Mouse (Mus musculus) intestine, embryonic 14.5 days (tissue): ENCODE data around the gene Cdkl5. TPM values are rescaled to one million over a fixed set of nuclear protein-coding genes. Genes with fewer than 3 reads are reported as not detected.

Experiments
- ATAC-seq: fragments of 200-750 bp; cut with Nextera tagmentation; replicated peaks from 2 replicates; pipeline ENCODE4 v1.8.0; 2017; ENCODE audit warnings: low read depth, moderate number of reproducible peaks, moderate TSS enrichment, moderate library complexity; ENCODE audit not compliant: low FRiP score, low TSS enrichment
- DNase-seq: peaks from one replicate; pipeline ENCODE4 v3.0.0-alpha.2; 2018; ENCODE audit warnings: low spot score
- H3K27ac ChIP-seq: fragments of 300-500 bp; sonication (generic); 2 replicates; pipeline ENCODE4 v1.5.1; 2014; ENCODE audit warnings: low read depth, mild to moderate bottlenecking, control low read depth
- H3K27me3 ChIP-seq: fragments of 300-500 bp; sonication (generic); replicated peaks from 2 replicates; pipeline ENCODE4 v1.6.1; 2014; ENCODE audit warnings: low read length, control low read depth; ENCODE audit not compliant: control insufficient read depth, insufficient read depth
- H3K36me3 ChIP-seq: fragments of 300-500 bp; sonication (generic); 2 replicates; pipeline ENCODE4 v1.6.1; 2014; ENCODE audit warnings: low read length, control low read depth; ENCODE audit not compliant: control insufficient read depth, insufficient read depth
- H3K4me1 ChIP-seq: fragments of 300-500 bp; sonication (generic); replicated peaks from 2 replicates; pipeline ENCODE4 v1.6.1; 2014; ENCODE audit warnings: low read length, control low read depth, mixed read lengths; ENCODE audit not compliant: control insufficient read depth, insufficient read depth
- H3K4me2 ChIP-seq: fragments of 300-500 bp; sonication (generic); 2 replicates; pipeline ENCODE4 v1.6.1; 2014; ENCODE audit warnings: low read length
- H3K4me3 ChIP-seq: fragments of 300-500 bp; sonication (generic); 2 replicates; pipeline ENCODE4 v1.5.1; 2014; ENCODE audit warnings: low read depth, low read length, control low read depth, mixed read lengths
- H3K9ac ChIP-seq: fragments of 300-500 bp; sonication (generic); 2 replicates; pipeline ENCODE4 v1.6.1; 2014; ENCODE audit warnings: mild to moderate bottlenecking, low read length
- H3K9me3 ChIP-seq: fragments of 300-500 bp; sonication (generic); 2 replicates; pipeline ENCODE4 v1.6.1; 2016; ENCODE audit warnings: low read length, control low read depth; ENCODE audit not compliant: control insufficient read depth
- WGBS: fragments of 180-500 bp; shearing (Covaris S2); extraction: QIAGEN DNeasy Blood & Tissue Kit; methylation state at CpG from one replicate; pipeline ENCODE4 v1.1.7; 2014; 5-methylcytosine and 5-hydroxymethylcytosine counted together
- polyA plus RNA-seq: library from polyadenylated mRNA; unstranded; fragments of >200 nt; fragmentation: Nextera tagmentation; extraction: Ambion mirVana; gene quantifications from 2 replicates; pipeline ENCODE4 v1.2.1, GENCODE M21; 2014

The Cdkl5 gene
- polyA plus RNA-seq, 1 experiment from 2014 or later = 2.6 TPM

- DNase-seq = no peak
- Histone ChIP-seq H3K4me2 (no peak overlapping the region), H3K4me1 (no peaks in the 10 kb centered on the region), H3K9ac (no peak overlapping the region), H3K36me3 (no peaks in the 10 kb centered on the region), H3K27me3 (no peaks in the 10 kb centered on the region), H3K27ac (no peak overlapping the region), H3K4me3 (no peak overlapping the region), H3K9me3 (no peaks in the 10 kb centered on the region)
- WGBS = 50% methylated on average over 1 of the region's 1 CpGs
- ATAC-seq = no peak
Observed at GRCm38 (mm10) chrX:160748653-160749052, 245.9 kb downstream of the Cdkl5 start.

GRCm38 (mm10) chrX:160745399-160745798, 249.1 kb downstream of the Cdkl5 start:
- ATAC-seq = no peak
- DNase-seq = no peak
- H3K4me1 ChIP-seq = no peaks in the 10 kb centered on the region
- no peak overlapping the region for H3K27ac ChIP-seq
- H3K9ac ChIP-seq = no peak overlapping the region
- no peaks in the 10 kb centered on the region for H3K27me3 ChIP-seq
- H3K9me3 ChIP-seq = no peaks in the 10 kb centered on the region
- H3K4me2 ChIP-seq = no peak overlapping the region
- WGBS = 81% methylated on average over 1 of the region's 1 CpGs
- H3K4me3 ChIP-seq = no peak overlapping the region
- H3K36me3 ChIP-seq = no peaks in the 10 kb centered on the region

- Histone ChIP-seq H3K27ac (no peak within 1 kb of the TSS), H3K36me3 (no peaks in the 10 kb centered on the region), H3K9me3 (no peaks in the 10 kb centered on the region), H3K9ac (no peak within 1 kb of the TSS), H3K4me3 (no peak within 1 kb of the TSS), H3K4me1 (no peaks in the 10 kb centered on the region), H3K27me3 (peaks cover 2% of the 10 kb centered on the region; the same call in 1 of the 2 replicates), H3K4me2 (no peak within 1 kb of the TSS)
- no peak for ATAC-seq
- DNase-seq = no peak
- WGBS = 82% methylated on average over 5 of the region's 5 CpGs
Observed at GRCm38 (mm10) chrX:160735650-160736049, 258.9 kb downstream of the Cdkl5 start, which contains the start of gene Ppef1. TSS of gene Ppef1 (minus strand) at chrX:160735765.

Other genes with a start within 250 kb of the Cdkl5 start
- gene Rs1, start 226.7 kb downstream of the Cdkl5 start, polyA plus RNA-seq = 0.11 and 0.12 TPM in 2 replicates
- gene Gja6, start 87.7 kb downstream of the Cdkl5 start, polyA plus RNA-seq = 0.14 TPM in 1 of 2 replicates, not detected in the other
- gene Scml2, start 122.5 kb upstream of the Cdkl5 start, polyA plus RNA-seq = 3.2 and 3.8 TPM in 2 replicates